Mouse (Mus musculus): ENCODE measurements at regions not wholly inside any gene's neighbourhood (a gene's known extent, or its start where the extent isn't known, plus 50 kb on each side); places are given as distances from the start of the nearest gene placed in this dataset.

GRCm38 (mm10) chr10:96497482-96497881, 119.3 kb upstream of the Btg1 start:
- Histone ChIP-seq H3K27me3 (no peaks in the 10 kb centered on the region), H3K4me2 (no peak overlapping the region), H3K36me3 (no peaks in the 10 kb centered on the region), H3K4me1 (replicated peaks) (no peaks in the 10 kb centered on the region), H3K27ac (replicated peaks) (no peak overlapping the region), H3K9me3 (no peaks in the 10 kb centered on the region), H3K9ac (no peak overlapping the region), H3K4me3 (no peak overlapping the region)
- no peak for ATAC-seq (ENCODE audit: low FRiP score, low read depth)
- 88% methylated on average over 7 of the region's 7 CpGs for WGBS

DNA sequence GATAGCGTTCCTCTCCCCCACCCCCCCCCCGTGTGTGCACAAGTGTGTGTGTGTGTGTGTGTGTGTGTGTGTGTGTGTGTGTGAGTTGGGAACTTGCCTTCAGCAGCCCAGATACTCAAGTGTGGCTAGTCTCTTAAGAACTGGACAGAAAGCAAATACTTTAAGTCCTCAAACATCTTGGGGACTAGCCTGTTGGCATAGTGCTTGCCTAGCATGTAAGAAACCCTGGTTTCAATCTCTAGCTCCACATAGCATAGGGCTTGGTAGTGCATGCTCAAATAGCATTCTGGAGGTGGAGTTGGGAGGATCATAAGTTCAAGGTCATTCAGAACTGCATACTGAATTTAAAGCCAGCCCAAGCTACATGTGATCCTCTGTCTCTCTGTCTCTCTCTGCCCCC, 117.5 kb upstream of the Btg1 start:
- H3K9ac ChIP-seq = no peak overlapping the region

GRCm38 (mm10) chr10:96502090-96502728, 114.6 kb upstream of the Btg1 start:
- ATAC-seq (ENCODE audit: low FRiP score, low read depth) = no peak
- H3K9ac ChIP-seq = no peak overlapping the region
- WGBS = 81% methylated on average over 4 of the region's 4 CpGs
- no peaks in the 10 kb centered on the region for H3K9me3 ChIP-seq
- H3K27ac ChIP-seq (replicated peaks) = no peak overlapping the region
- H3K27me3 ChIP-seq = no peaks in the 10 kb centered on the region
- H3K36me3 ChIP-seq = no peaks in the 10 kb centered on the region
- H3K4me3 ChIP-seq = no peak overlapping the region
- H3K4me1 ChIP-seq (replicated peaks) = no peaks in the 10 kb centered on the region
- no peak overlapping the region for H3K4me2 ChIP-seq

More for the DNA sequence above, 117.5 kb upstream of the Btg1 start:
- H3K4me3 ChIP-seq = no peak overlapping the region
- no peaks in the 10 kb centered on the region for H3K4me1 ChIP-seq (replicated peaks)
- no peaks in the 10 kb centered on the region for H3K9me3 ChIP-seq
- no peak overlapping the region for H3K4me2 ChIP-seq
- ATAC-seq (ENCODE audit: low FRiP score, low read depth) = no peak
- H3K27ac ChIP-seq (replicated peaks) = no peak overlapping the region
- H3K36me3 ChIP-seq = no peaks in the 10 kb centered on the region
- 93% methylated on average over 2 of the region's 2 CpGs for WGBS
- no peaks in the 10 kb centered on the region for H3K27me3 ChIP-seq

DNA sequence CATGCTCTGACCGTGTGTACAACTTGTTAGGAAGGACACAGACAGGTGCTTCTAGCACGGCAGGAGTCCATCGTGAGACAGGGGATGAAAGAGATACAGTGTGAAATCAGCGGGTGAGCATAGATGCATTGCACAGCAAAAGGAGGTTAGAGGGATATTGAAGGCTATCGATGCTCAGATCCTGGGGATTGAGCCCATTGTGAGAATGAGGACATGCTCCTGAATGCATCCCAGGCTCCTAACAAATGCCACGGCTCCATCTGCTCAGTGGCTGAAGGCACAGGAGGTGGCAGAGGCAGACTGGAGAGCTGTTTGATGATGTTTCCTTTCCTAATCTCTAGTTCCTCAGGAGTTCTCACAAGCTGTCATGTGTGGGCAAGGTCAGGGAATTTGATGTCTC, 114.1 kb upstream of the Btg1 start:
- WGBS = 77% methylated on average over 6 of the region's 6 CpGs
- Histone ChIP-seq H3K9ac (no peak overlapping the region), H3K27ac (replicated peaks) (no peak overlapping the region), H3K9me3 (no peaks in the 10 kb centered on the region), H3K4me1 (replicated peaks) (no peaks in the 10 kb centered on the region), H3K36me3 (no peaks in the 10 kb centered on the region), H3K4me3 (no peak overlapping the region), H3K4me2 (no peak overlapping the region), H3K27me3 (no peaks in the 10 kb centered on the region)
- ATAC-seq (ENCODE audit: low FRiP score, low read depth) = no peak

- 86% methylated on average over 8 of the region's 8 CpGs for WGBS
- no peaks in the 10 kb centered on the region for H3K9me3 ChIP-seq
- no peak overlapping the region for H3K4me3 ChIP-seq
- no peaks in the 10 kb centered on the region for H3K27me3 ChIP-seq
- H3K36me3 ChIP-seq = no peaks in the 10 kb centered on the region
- no peaks in the 10 kb centered on the region for H3K4me1 ChIP-seq (replicated peaks)
- no peak for ATAC-seq (ENCODE audit: low FRiP score, low read depth)
- H3K9ac ChIP-seq = no peak overlapping the region
- no peak overlapping the region for H3K27ac ChIP-seq (replicated peaks)
- H3K4me2 ChIP-seq = no peak overlapping the region
Measured at GRCm38 (mm10) chr10:96504340-96504739, 112.5 kb upstream of the Btg1 start.

- Histone ChIP-seq H3K4me3 (no peak overlapping the region), H3K9ac (no peak overlapping the region), H3K27me3 (no peaks in the 10 kb centered on the region), H3K4me1 (replicated peaks) (no peaks in the 10 kb centered on the region), H3K9me3 (no peaks in the 10 kb centered on the region), H3K36me3 (no peaks in the 10 kb centered on the region), H3K4me2 (no peak overlapping the region), H3K27ac (replicated peaks) (no peak overlapping the region)
- ATAC-seq (ENCODE audit: low FRiP score, low read depth) = no peak
- WGBS = 83% methylated on average over 10 of the region's 10 CpGs
Measured at GRCm38 (mm10) chr10:96515164-96515922, 101.5 kb upstream of the Btg1 start.

DNA sequence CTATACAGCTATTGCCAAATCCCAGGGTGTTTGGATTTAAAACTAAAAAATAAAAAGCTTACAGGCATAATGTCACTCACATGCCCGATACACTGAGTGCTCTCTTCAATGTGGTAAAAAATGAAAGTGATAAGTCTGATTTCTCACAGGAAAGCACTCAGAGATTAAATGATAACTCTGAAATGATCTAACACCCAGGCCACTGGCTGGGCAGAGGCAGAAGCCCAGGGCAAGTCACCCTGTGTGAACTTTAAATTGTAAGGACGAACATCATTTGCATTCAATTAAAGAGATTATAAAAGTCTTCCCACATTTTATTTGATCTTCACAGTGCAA, 100.9 kb upstream of the Btg1 start:
- no peaks in the 10 kb centered on the region for H3K9me3 ChIP-seq
- WGBS = 86% methylated on average over 2 of the region's 2 CpGs
- no peaks in the 10 kb centered on the region for H3K36me3 ChIP-seq
- no peaks in the 10 kb centered on the region for H3K4me1 ChIP-seq (replicated peaks)
- H3K9ac ChIP-seq = no peak overlapping the region
- no peak overlapping the region for H3K27ac ChIP-seq (replicated peaks)
- ATAC-seq (ENCODE audit: low FRiP score, low read depth) = no peak
- no peak overlapping the region for H3K4me2 ChIP-seq
- H3K4me3 ChIP-seq = no peak overlapping the region
- H3K27me3 ChIP-seq = no peaks in the 10 kb centered on the region

GRCm38 (mm10) chr10:96519411-96519810, 97.4 kb upstream of the Btg1 start:
- Histone ChIP-seq H3K9me3 (no peaks in the 10 kb centered on the region), H3K4me2 (no peak overlapping the region), H3K27ac (replicated peaks) (no peak overlapping the region), H3K27me3 (no peaks in the 10 kb centered on the region), H3K4me1 (replicated peaks) (peaks cover 9% of the 10 kb centered on the region), H3K36me3 (no peaks in the 10 kb centered on the region), H3K4me3 (no peak overlapping the region), H3K9ac (no peak overlapping the region)
- 80% methylated on average over 3 of the region's 3 CpGs for WGBS
- ATAC-seq (ENCODE audit: low FRiP score, low read depth) = no peak

GRCm38 (mm10) chr10:96520995-96521760, 95.6 kb upstream of the Btg1 start:
- peak; percentile 66 for ATAC-seq (ENCODE audit: low FRiP score, low read depth)
- 57% methylated on average over 8 of the region's 8 CpGs for WGBS

GRCm38 (mm10) chr10:96523967-96524801, 92.6 kb upstream of the Btg1 start:
- H3K4me2 ChIP-seq = peak overlapping the region; percentile 43
- H3K9ac ChIP-seq = peak overlapping the region; percentile 18; the same call in 1 of the 2 replicates
- WGBS = 22% methylated on average over 20 of the region's 20 CpGs
- peak overlapping the region; percentile 71 for H3K27ac ChIP-seq (replicated peaks)
- H3K4me3 ChIP-seq = peak overlapping the region; percentile 20
- peaks cover 10% of the 10 kb centered on the region for H3K4me1 ChIP-seq (replicated peaks)
- no peaks in the 10 kb centered on the region for H3K27me3 ChIP-seq
- no peaks in the 10 kb centered on the region for H3K36me3 ChIP-seq
- peak; percentile 72; the same call in 1 of the 2 replicates for ATAC-seq (ENCODE audit: low FRiP score, low read depth)
- no peaks in the 10 kb centered on the region for H3K9me3 ChIP-seq

More at GRCm38 (mm10) chr10:96520995-96521760, 95.6 kb upstream of the Btg1 start:
- Histone ChIP-seq H3K27me3 (no peaks in the 10 kb centered on the region), H3K4me3 (no peak overlapping the region), H3K9me3 (no peaks in the 10 kb centered on the region), H3K36me3 (no peaks in the 10 kb centered on the region), H3K4me2 (no peak overlapping the region), H3K27ac (replicated peaks) (no peak overlapping the region), H3K9ac (no peak overlapping the region), H3K4me1 (replicated peaks) (peaks cover 10% of the 10 kb centered on the region)

DNA sequence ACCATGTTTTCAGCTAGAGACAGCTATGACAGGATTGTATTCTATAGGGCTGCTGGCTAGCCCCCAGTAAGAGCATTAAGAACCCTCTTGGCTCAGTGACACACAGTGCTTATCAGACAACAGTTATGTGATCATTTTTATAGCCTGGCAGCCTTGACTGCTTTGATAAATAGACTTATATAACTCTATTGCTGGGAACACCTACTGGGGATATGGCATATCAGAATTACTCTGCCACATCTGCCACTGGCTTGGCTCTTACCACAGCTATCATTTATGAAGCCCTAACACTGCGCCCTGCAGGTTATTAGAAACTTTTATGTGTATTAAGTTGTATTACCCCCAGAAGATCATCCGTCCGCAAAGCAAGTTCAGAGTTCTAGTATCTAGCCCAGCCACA, 88.9 kb upstream of the Btg1 start:
- H3K9me3 ChIP-seq = no peaks in the 10 kb centered on the region
- no peaks in the 10 kb centered on the region for H3K36me3 ChIP-seq
- no peaks in the 10 kb centered on the region for H3K27me3 ChIP-seq
- WGBS = 80% methylated on average over 3 of the region's 3 CpGs
- ATAC-seq (ENCODE audit: low FRiP score, low read depth) = no peak
- no peak overlapping the region for H3K4me2 ChIP-seq
- H3K4me3 ChIP-seq = no peak overlapping the region
- no peak overlapping the region for H3K27ac ChIP-seq (replicated peaks)
- peaks cover 10% of the 10 kb centered on the region for H3K4me1 ChIP-seq (replicated peaks)
- H3K9ac ChIP-seq = no peak overlapping the region

Data from hindbrain, embryonic 15.5 days (tissue).